ENCODE assay signal across 10 mouse cellular contexts in the genomic region with DNA sequence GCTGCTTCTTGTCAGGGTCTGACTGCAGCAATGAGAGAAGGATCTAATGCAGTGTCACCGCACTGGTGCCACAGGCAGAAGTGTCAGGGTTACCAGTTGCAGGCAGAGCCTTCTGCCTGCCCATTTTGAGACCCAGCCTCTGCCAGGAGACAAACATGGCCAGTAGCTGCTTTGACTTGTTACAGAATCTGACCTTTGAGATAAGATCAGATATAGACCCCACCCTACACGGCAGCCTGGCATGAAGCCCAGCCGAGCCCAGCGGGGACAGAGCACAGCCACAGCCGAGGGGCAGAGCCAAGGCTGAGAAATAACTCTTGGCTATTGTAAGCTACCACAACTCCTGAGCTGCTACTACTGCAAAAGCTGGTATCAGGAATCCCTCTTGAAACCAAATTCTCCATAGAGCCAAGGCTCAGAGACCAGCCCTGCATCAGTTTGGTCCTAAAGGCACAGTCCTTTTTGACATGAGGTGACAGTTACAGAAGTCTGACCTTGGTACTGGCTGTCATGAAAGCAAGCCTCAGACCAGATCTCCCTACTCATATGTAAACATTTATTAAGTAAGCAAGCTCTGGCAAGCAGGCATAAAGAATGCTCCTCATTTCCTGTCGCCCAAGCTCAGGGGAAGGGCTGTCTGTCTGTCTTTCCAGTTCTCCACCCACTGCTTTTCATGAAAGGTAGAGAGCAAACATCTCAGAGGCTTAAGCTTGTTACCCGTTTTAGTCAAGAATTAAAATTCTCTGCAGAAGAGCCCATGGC.
A peak's percentile ranks its signal among the peaks of the same experiment; 100 is the strongest.
DNase-seq lines count a peak whose midpoint lies in the region; ATAC-seq lines count a peak whose summit lies in the region.
"Had no signal": no experiment of that assay in that cellular context is flagged by ENCODE, and none has a peak within 500 bp of the region (broad histone marks: within the 10 kb centered on the region; RNA-seq: fewer than 3 reads in every experiment).

No protein-coding gene starts in this region.

- H3K4me1 ChIP-seq in kidney, embryonic 16.5 days (ENCODE audit: insufficient read depth, low read length): peaks cover 7% of the 10 kb centered on the region; the same call in 1 of the 2 replicates
- peaks cover 8% of the 10 kb centered on the region; the same call in 1 of the 2 replicates for H3K4me1 ChIP-seq in hindbrain, embryonic 12.5 days

- DNase-seq in gastrocnemius, postnatal 10 days: peak; percentile 26
- no peak for DNase-seq in gastrocnemius, postnatal 25 days
- DNase-seq in adrenal gland, postnatal 10 days: peak; percentile 63
- peak; percentile 83 for DNase-seq in lung, postnatal 25 days (ENCODE audit: low spot score)
- DNase-seq in layer of hippocampus, postnatal 25 days (ENCODE audit: extremely low spot score in 1 of 2, low spot score in 1 of 2): no peak
- no peak for DNase-seq in frontal cortex, adult 2 months (ENCODE audit: extremely low spot score in 1 of 2, low spot score in 1 of 2)
- DNase-seq: cerebellum, adult 9-11 months; thymus, postnatal 36 days had no signal

- no peaks in the 10 kb centered on the region for H3K27me3 ChIP-seq in kidney, embryonic 16.5 days (ENCODE audit: insufficient read depth, low read length)
- H3K27me3 ChIP-seq in hindbrain, embryonic 12.5 days: no peaks in the 10 kb centered on the region

- ATAC-seq in kidney, embryonic 16.5 days (ENCODE audit: low FRiP score, low TSS enrichment): peak; percentile 50; the same call in 1 of the 2 replicates
- no peak for ATAC-seq in hindbrain, embryonic 12.5 days (ENCODE audit: low FRiP score)

- H3K4me3 ChIP-seq in kidney, embryonic 16.5 days (ENCODE audit: low read length): no peak overlapping the region
- no peak overlapping the region for H3K4me3 ChIP-seq in hindbrain, embryonic 12.5 days

- no peak overlapping the region for H3K9ac ChIP-seq in kidney, embryonic 16.5 days (replicated peaks; ENCODE audit: low read length)
- no peak overlapping the region for H3K9ac ChIP-seq in hindbrain, embryonic 12.5 days

- no peaks in the 10 kb centered on the region for H3K36me3 ChIP-seq in kidney, embryonic 16.5 days (ENCODE audit: insufficient read depth, low read length)
- H3K36me3 ChIP-seq in hindbrain, embryonic 12.5 days: no peaks in the 10 kb centered on the region

- H3K4me2 ChIP-seq in kidney, embryonic 16.5 days (replicated peaks; ENCODE audit: low read depth, low read length): no peak overlapping the region
- no peak overlapping the region for H3K4me2 ChIP-seq in hindbrain, embryonic 12.5 days (replicated peaks)

- H3K27ac ChIP-seq in kidney, embryonic 16.5 days (ENCODE audit: low read length): peak overlapping the region; percentile 13; the same call in 1 of the 2 replicates
- no peak overlapping the region for H3K27ac ChIP-seq in hindbrain, embryonic 12.5 days

- no peaks in the 10 kb centered on the region for H3K9me3 ChIP-seq in kidney, embryonic 16.5 days (ENCODE audit: low read length)
- no peaks in the 10 kb centered on the region for H3K9me3 ChIP-seq in hindbrain, embryonic 12.5 days (replicated peaks)

- 47% methylated on average over 7 of the region's 7 CpGs for WGBS in kidney, embryonic 16.5 days
- WGBS in hindbrain, embryonic 12.5 days: 74% methylated on average over 7 of the region's 7 CpGs

Comparison
In these comparisons a context has a peak if more than half of its experiments do, and no peak if none do; other contexts are left out.
1. DNase-seq: peak in gastrocnemius, postnatal 10 days (single experiment), adrenal gland, postnatal 10 days (single experiment) and lung, postnatal 25 days (single experiment); none in gastrocnemius, postnatal 25 days (single experiment), layer of hippocampus, postnatal 25 days (0 of 2) and frontal cortex, adult 2 months (0 of 2).